In genomic region chr13:62980131-62980530, GRCm38 (mm10) we compare ENCODE assay signal across 11 mouse cellular contexts. TPM values are rescaled to one million over a fixed set of nuclear protein-coding genes. Genes with fewer than 3 reads are reported as not detected.
A peak's percentile ranks its signal among the peaks of the same experiment; 100 is the strongest.
DNase-seq lines count a peak whose midpoint lies in the region; ATAC-seq and TF ChIP-seq lines count a peak whose summit lies in the region.
"Had no signal": no experiment of that assay in that cellular context is flagged by ENCODE, and none has a peak within 500 bp of the region (broad histone marks: within the 10 kb centered on the region; RNA-seq: fewer than 3 reads in every experiment).

No protein-coding gene starts in this region.

- H3K27me3 ChIP-seq in heart, embryonic 14.5 days (ENCODE audit: control insufficient read depth, insufficient read depth, low read length) = no peaks in the 10 kb centered on the region
- no peaks in the 10 kb centered on the region for H3K27me3 ChIP-seq in heart, embryonic 10.5 days (ENCODE audit: insufficient read depth, poor library complexity, severe bottlenecking)
- H3K27me3 ChIP-seq in lung, embryonic 14.5 days (ENCODE audit: insufficient read depth, low read length) = no peaks in the 10 kb centered on the region
- no peaks in the 10 kb centered on the region for H3K27me3 ChIP-seq in lung, postnatal 0 days (replicated peaks; ENCODE audit: insufficient read depth, low read length)
- H3K27me3 ChIP-seq in intestine, embryonic 15.5 days (replicated peaks) = no peaks in the 10 kb centered on the region
- H3K27me3 ChIP-seq: CH12.LX; midbrain, embryonic 15.5 days had no signal

- H3K27ac ChIP-seq in heart, embryonic 14.5 days (replicated peaks in 1 of 2; ENCODE audit: control insufficient read depth in 1 of 2, insufficient read depth in 1 of 2, low read depth in 2 of 2, low read length in 2 of 2) = peak overlapping the region; percentile 33 to 49; a peak in 1 of 4 replicates
- H3K27ac ChIP-seq in heart, embryonic 10.5 days = no peak overlapping the region
- peak overlapping the region; percentile 58 for H3K27ac ChIP-seq in lung, embryonic 14.5 days (ENCODE audit: low read depth)
- no peak overlapping the region for H3K27ac ChIP-seq in lung, postnatal 0 days (ENCODE audit: low read length)
- no peak overlapping the region for H3K27ac ChIP-seq in intestine, embryonic 15.5 days
- H3K27ac ChIP-seq: hindbrain, embryonic 10.5 days; midbrain, embryonic 15.5 days had no signal

- peaks cover 0 to 3% of the 10 kb centered on the region in 2 experiments; a peak in 3 of 4 replicates for H3K4me1 ChIP-seq in heart, embryonic 14.5 days (ENCODE audit: control insufficient read depth in 2 of 2, insufficient read depth in 2 of 2, low read length in 2 of 2)
- H3K4me1 ChIP-seq in heart, embryonic 10.5 days = 0 out of 2 replicates have a peak, but pooled peaks cover 4% of the 10 kb centered on the region
- peaks cover 7% of the 10 kb centered on the region; the same call in 1 of the 2 replicates for H3K4me1 ChIP-seq in lung, embryonic 14.5 days (ENCODE audit: insufficient read depth)
- H3K4me1 ChIP-seq in lung, postnatal 0 days (ENCODE audit: insufficient read depth, low read depth, low read length) = peaks cover 6% of the 10 kb centered on the region; the same call in 1 of the 2 replicates
- peaks cover 3% of the 10 kb centered on the region; the same call in 1 of the 2 replicates for H3K4me1 ChIP-seq in intestine, embryonic 15.5 days (replicated peaks)
- H3K4me1 ChIP-seq: midbrain, embryonic 15.5 days had no signal

- H3K4me2 ChIP-seq in heart, embryonic 14.5 days (ENCODE audit: low read length) = no peak overlapping the region
- no peak overlapping the region for H3K4me2 ChIP-seq in lung, embryonic 14.5 days
- no peak overlapping the region for H3K4me2 ChIP-seq in lung, postnatal 0 days (replicated peaks; ENCODE audit: low read depth, low read length)
- H3K4me2 ChIP-seq in intestine, embryonic 15.5 days (replicated peaks) = no peak overlapping the region
- H3K4me2 ChIP-seq: midbrain, embryonic 15.5 days had no signal

- no peak overlapping the region for H3K9ac ChIP-seq in heart, embryonic 14.5 days (ENCODE audit: low read length)
- H3K9ac ChIP-seq in lung, embryonic 14.5 days = no peak overlapping the region
- H3K9ac ChIP-seq in lung, postnatal 0 days (replicated peaks; ENCODE audit: low read depth) = no peak overlapping the region
- no peak overlapping the region for H3K9ac ChIP-seq in intestine, embryonic 15.5 days
- H3K9ac ChIP-seq: midbrain, embryonic 15.5 days had no signal

- no peaks in the 10 kb centered on the region for H3K9me3 ChIP-seq in heart, embryonic 14.5 days (ENCODE audit: control insufficient read depth, low read length)
- no peaks in the 10 kb centered on the region for H3K9me3 ChIP-seq in heart, embryonic 10.5 days
- no peaks in the 10 kb centered on the region for H3K9me3 ChIP-seq in lung, embryonic 14.5 days (ENCODE audit: low read depth, low read length)
- H3K9me3 ChIP-seq in lung, postnatal 0 days (ENCODE audit: low read length) = no peaks in the 10 kb centered on the region
- no peaks in the 10 kb centered on the region for H3K9me3 ChIP-seq in intestine, embryonic 15.5 days
- H3K9me3 ChIP-seq: hindbrain, embryonic 10.5 days; midbrain, embryonic 15.5 days had no signal

- H3K36me3 ChIP-seq in heart, embryonic 14.5 days (ENCODE audit: control insufficient read depth, insufficient read depth, low read length) = no peaks in the 10 kb centered on the region
- H3K36me3 ChIP-seq in heart, embryonic 10.5 days = no peaks in the 10 kb centered on the region
- no peaks in the 10 kb centered on the region for H3K36me3 ChIP-seq in lung, embryonic 14.5 days (ENCODE audit: insufficient read depth)
- H3K36me3 ChIP-seq in lung, postnatal 0 days (ENCODE audit: insufficient read depth, low read length) = no peaks in the 10 kb centered on the region
- H3K36me3 ChIP-seq in intestine, embryonic 15.5 days = no peaks in the 10 kb centered on the region
- H3K36me3 ChIP-seq: hindbrain, embryonic 10.5 days; midbrain, embryonic 15.5 days had no signal

- ATAC-seq in heart, embryonic 14.5 days (ENCODE audit: insufficient number of reproducible peaks, insufficient read depth, low FRiP score, low read depth) = no peak
- no peak for ATAC-seq in lung, embryonic 14.5 days (ENCODE audit: insufficient read depth)
- no peak for ATAC-seq in lung, postnatal 0 days
- ATAC-seq in intestine, embryonic 15.5 days = no peak
- ATAC-seq: midbrain, embryonic 15.5 days had no signal

- TF ChIP-seq EP300 in lung, postnatal 0 days (IDR thresholded peaks at IDR 0.05) = no peak

- TF ChIP-seq CTCF in lung, embryonic 14.5 days (IDR thresholded peaks at IDR 0.05; ENCODE audit: low read depth) = no peak
- no peak for TF ChIP-seq CTCF in lung, postnatal 0 days (IDR thresholded peaks at IDR 0.05)

- 84% methylated on average over 2 of the region's 2 CpGs for WGBS in heart, embryonic 14.5 days
- 86% methylated on average over 2 of the region's 2 CpGs for WGBS in heart, embryonic 10.5 days
- WGBS in lung, embryonic 14.5 days = 53% methylated on average over 2 of the region's 2 CpGs
- 54% methylated on average over 2 of the region's 2 CpGs for WGBS in lung, postnatal 0 days
- WGBS in intestine, embryonic 15.5 days = 86% methylated on average over 2 of the region's 2 CpGs

- no peak overlapping the region for H3K4me3 ChIP-seq in heart, embryonic 14.5 days (ENCODE audit: control insufficient read depth in 1 of 2, insufficient read depth in 1 of 2, low read depth in 1 of 2, low read length in 2 of 2)
- H3K4me3 ChIP-seq in heart, embryonic 10.5 days = no peak overlapping the region
- H3K4me3 ChIP-seq in lung, embryonic 14.5 days (ENCODE audit: low read depth, low read length) = no peak overlapping the region
- no peak overlapping the region for H3K4me3 ChIP-seq in lung, postnatal 0 days (ENCODE audit: low read depth, low read length)
- H3K4me3 ChIP-seq in intestine, embryonic 15.5 days (replicated peaks) = no peak overlapping the region
- H3K4me3 ChIP-seq: hindbrain, embryonic 10.5 days; midbrain, embryonic 15.5 days had no signal

- no peak for DNase-seq in heart, embryonic 10.5 days (ENCODE audit: low spot score)
- peak; percentile 55 for DNase-seq in lung, embryonic 14.5 days
- DNase-seq in lung, adult 18-20 months = no peak
- DNase-seq in adipocyte (ENCODE audit: low spot score) = peak; percentile 27
- peak; percentile 28 for DNase-seq in lung, postnatal 0 days (ENCODE audit: low spot score)
- DNase-seq: embryo, embryonic 11 days had no signal

RNA-seq across cellular contexts. Expression of gene 2010111I01Rik, which starts 15.4 kb away (rescaled TPM):
- polyA plus RNA-seq in heart, embryonic 14.5 days (2014; fragmentation: Nextera tagmentation; extraction: Ambion mirVana) = 62.7 and 69.5 TPM in 2 replicates
- polyA plus RNA-seq in heart, embryonic 10.5 days (2016; fragmentation: Nextera tagmentation; extraction: Ambion mirVana) = 46.2 and 52.6 TPM in 2 replicates
- 146 and 156 TPM in 2 replicates for polyA plus RNA-seq in lung, embryonic 14.5 days (2014; fragmentation: Nextera tagmentation; extraction: Ambion mirVana)
- 128 and 130 TPM in 2 replicates for polyA plus RNA-seq in lung, postnatal 0 days (2015; fragmentation: Nextera tagmentation; extraction: Ambion mirVana)
- 93.5 and 96.3 TPM in 2 replicates for polyA plus RNA-seq in intestine, embryonic 15.5 days (2015; fragmentation: Nextera tagmentation; extraction: Ambion mirVana)

Comparison
In these comparisons a context has a peak if more than half of its experiments do, and no peak if none do; other contexts are left out.
1. H3K27ac ChIP-seq: peak in heart, embryonic 14.5 days (2 of 2) and lung, embryonic 14.5 days (single experiment); none in heart, embryonic 10.5 days (single experiment), lung, postnatal 0 days (single experiment) and intestine, embryonic 15.5 days (single experiment).
2. DNase-seq: peak in lung, embryonic 14.5 days (single experiment), adipocyte (single experiment) and lung, postnatal 0 days (single experiment); none in heart, embryonic 10.5 days (single experiment) and lung, adult 18-20 months (0 of 2).